Mouse (Mus musculus): Measurements from ENCODE around the gene Tspyl3. TPM values are rescaled to one million over a fixed set of nuclear protein-coding genes. Genes with fewer than 3 reads are reported as not detected.

The Tspyl3 gene
- polyA plus RNA-seq, 1 experiment from 2014 or later: 23.5 TPM

DNA sequence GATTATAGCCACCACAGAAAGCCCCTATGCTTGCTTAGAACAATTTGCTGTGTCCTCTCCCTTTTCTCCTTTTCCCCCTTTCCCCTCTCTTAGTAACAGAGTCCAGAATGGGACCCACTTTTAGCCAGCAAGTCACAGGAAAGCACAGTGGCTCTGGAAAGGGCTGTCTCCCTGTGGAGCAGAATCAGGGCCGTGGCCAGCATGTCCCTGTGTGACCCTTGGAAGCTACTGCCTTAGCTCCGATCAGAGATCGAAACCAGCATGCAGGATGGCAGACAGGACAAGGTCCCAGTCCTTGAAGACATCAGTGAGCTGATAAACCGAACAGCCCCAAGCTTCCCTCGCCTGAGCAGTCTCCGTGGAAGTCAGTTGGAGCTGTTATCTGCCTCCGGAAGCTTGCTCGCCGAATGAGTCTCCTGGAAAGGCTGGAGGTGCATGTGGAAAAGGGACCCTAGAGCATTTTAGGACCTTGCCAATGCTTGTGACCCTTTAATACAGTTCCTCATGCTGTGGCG, 7.4 kb downstream of the Tspyl3 start:
- Histone ChIP-seq H3K4me3 (ENCODE audit: low read depth, low read length) (no peak overlapping the region), H3K9ac (ENCODE audit: low read length) (no peak overlapping the region), H3K36me3 (ENCODE audit: control insufficient read depth, insufficient read depth, low read length) (no peaks in the 10 kb centered on the region), H3K4me2 (ENCODE audit: low read length) (no peak overlapping the region), H3K27ac (ENCODE audit: low read depth, low read length) (no peak overlapping the region), H3K4me1 (ENCODE audit: control insufficient read depth, insufficient read depth, low read length) (no peaks in the 10 kb centered on the region), H3K27me3 (replicated peaks; ENCODE audit: control insufficient read depth, insufficient read depth, low read length) (no peaks in the 10 kb centered on the region), H3K9me3 (replicated peaks; ENCODE audit: control insufficient read depth, low read length) (no peaks in the 10 kb centered on the region)
- WGBS: 86% methylated on average over 10 of the region's 10 CpGs
- no peak for DNase-seq (ENCODE audit: low spot score)
- no peak for ATAC-seq

DNA sequence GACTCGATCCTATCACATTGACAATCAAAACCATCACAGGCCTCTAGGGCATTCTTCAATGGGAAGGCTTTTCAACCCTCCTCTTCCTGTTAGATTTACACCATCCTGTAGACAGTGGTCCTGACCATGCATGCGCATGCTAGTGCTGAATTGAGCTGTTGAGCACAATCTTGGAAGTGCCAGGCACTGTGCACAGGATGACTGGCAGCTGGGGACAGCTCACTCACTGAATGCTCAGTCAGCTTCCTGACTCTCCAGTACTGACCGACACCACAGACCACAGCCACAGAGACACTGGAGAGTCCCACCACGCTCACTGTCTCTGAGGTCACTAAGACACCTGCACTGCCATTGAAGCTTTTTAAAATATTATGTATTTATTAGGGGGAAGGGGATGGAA, 9.8 kb downstream of the Tspyl3 start:
- H3K4me3 ChIP-seq (ENCODE audit: low read depth, low read length): no peak overlapping the region
- no peaks in the 10 kb centered on the region for H3K9me3 ChIP-seq (replicated peaks; ENCODE audit: control insufficient read depth, low read length)
- WGBS: 83% methylated on average over 4 of the region's 4 CpGs
- H3K36me3 ChIP-seq (ENCODE audit: control insufficient read depth, insufficient read depth, low read length): peaks cover 1% of the 10 kb centered on the region
- no peaks in the 10 kb centered on the region for H3K27me3 ChIP-seq (replicated peaks; ENCODE audit: control insufficient read depth, insufficient read depth, low read length)
- ATAC-seq: no peak
- H3K4me2 ChIP-seq (ENCODE audit: low read length): no peak overlapping the region
- no peaks in the 10 kb centered on the region for H3K4me1 ChIP-seq (ENCODE audit: control insufficient read depth, insufficient read depth, low read length)
- no peak overlapping the region for H3K27ac ChIP-seq (ENCODE audit: low read depth, low read length)
- no peak for DNase-seq (ENCODE audit: low spot score)
- no peak overlapping the region for H3K9ac ChIP-seq (ENCODE audit: low read length)

DNA sequence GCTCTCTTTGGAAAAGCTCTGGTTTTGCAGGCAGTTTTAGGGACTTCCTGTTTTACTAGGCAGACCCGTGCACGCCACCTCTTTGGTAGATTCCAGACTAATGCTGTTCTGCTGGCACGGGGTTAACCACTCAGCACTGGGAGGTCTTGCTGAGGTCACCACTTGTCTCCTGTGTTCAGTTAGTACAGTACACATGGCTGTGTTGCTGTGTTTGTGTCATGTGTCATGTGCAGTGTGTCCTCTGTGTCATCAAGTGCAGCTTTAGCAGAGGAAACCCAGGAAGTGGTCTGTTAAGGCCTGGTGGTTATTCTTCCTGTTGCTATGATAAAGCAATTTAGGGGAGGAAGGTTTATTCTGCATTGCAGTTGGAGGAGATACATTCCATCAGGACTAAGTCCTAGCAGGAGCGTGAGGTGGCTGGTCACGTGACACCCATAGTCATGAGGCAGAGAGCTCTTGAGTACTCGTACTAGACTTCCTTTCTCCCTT, 10.4 kb downstream of the Tspyl3 start:
- H3K9me3 ChIP-seq (replicated peaks; ENCODE audit: control insufficient read depth, low read length): no peaks in the 10 kb centered on the region
- H3K27ac ChIP-seq (ENCODE audit: low read depth, low read length): no peak overlapping the region
- no peak overlapping the region for H3K9ac ChIP-seq (ENCODE audit: low read length)
- H3K27me3 ChIP-seq (replicated peaks; ENCODE audit: control insufficient read depth, insufficient read depth, low read length): no peaks in the 10 kb centered on the region
- no peaks in the 10 kb centered on the region for H3K4me1 ChIP-seq (ENCODE audit: control insufficient read depth, insufficient read depth, low read length)
- no peak for DNase-seq (ENCODE audit: low spot score)
- H3K4me2 ChIP-seq (ENCODE audit: low read length): no peak overlapping the region
- no peak overlapping the region for H3K4me3 ChIP-seq (ENCODE audit: low read depth, low read length)
- WGBS: 84% methylated on average over 6 of the region's 6 CpGs
- peaks cover 7% of the 10 kb centered on the region for H3K36me3 ChIP-seq (ENCODE audit: control insufficient read depth, insufficient read depth, low read length)
- no peak for ATAC-seq

- WGBS: 92% methylated on average over 4 of the region's 4 CpGs
- H3K9ac ChIP-seq (ENCODE audit: low read length): no peak overlapping the region
- no peak overlapping the region for H3K4me2 ChIP-seq (ENCODE audit: low read length)
- no peaks in the 10 kb centered on the region for H3K27me3 ChIP-seq (replicated peaks; ENCODE audit: control insufficient read depth, insufficient read depth, low read length)
- no peaks in the 10 kb centered on the region for H3K4me1 ChIP-seq (ENCODE audit: control insufficient read depth, insufficient read depth, low read length)
- DNase-seq (ENCODE audit: low spot score) (no peak), ATAC-seq (no peak)
- peaks cover 22% of the 10 kb centered on the region for H3K36me3 ChIP-seq (ENCODE audit: control insufficient read depth, insufficient read depth, low read length)
- no peaks in the 10 kb centered on the region for H3K9me3 ChIP-seq (replicated peaks; ENCODE audit: control insufficient read depth, low read length)
- H3K4me3 ChIP-seq (ENCODE audit: low read depth, low read length): no peak overlapping the region
- H3K27ac ChIP-seq (ENCODE audit: low read depth, low read length): no peak overlapping the region
Observed at GRCm38 (mm10) chr2:153213351-153213750, 11.9 kb downstream of the Tspyl3 start.

GRCm38 (mm10) chr2:153211451-153211850, 13.8 kb downstream of the Tspyl3 start:
- Histone ChIP-seq H3K36me3 (ENCODE audit: control insufficient read depth, insufficient read depth, low read length) (peaks cover 40% of the 10 kb centered on the region), H3K4me3 (ENCODE audit: low read depth, low read length) (no peak overlapping the region), H3K4me1 (ENCODE audit: control insufficient read depth, insufficient read depth, low read length) (no peaks in the 10 kb centered on the region), H3K4me2 (ENCODE audit: low read length) (no peak overlapping the region), H3K27me3 (replicated peaks; ENCODE audit: control insufficient read depth, insufficient read depth, low read length) (no peaks in the 10 kb centered on the region), H3K9ac (ENCODE audit: low read length) (no peak overlapping the region), H3K9me3 (replicated peaks; ENCODE audit: control insufficient read depth, low read length) (no peaks in the 10 kb centered on the region), H3K27ac (ENCODE audit: low read depth, low read length) (no peak overlapping the region)
- no peak for ATAC-seq
- no peak for DNase-seq (ENCODE audit: low spot score)
- whole genome bisulfite sequencing: 93% methylated on average over 5 of the region's 5 CpGs

- H3K9ac ChIP-seq (ENCODE audit: low read length): no peak overlapping the region
- H3K4me1 ChIP-seq (ENCODE audit: control insufficient read depth, insufficient read depth, low read length): no peaks in the 10 kb centered on the region
- no peak overlapping the region for H3K4me2 ChIP-seq (ENCODE audit: low read length)
- H3K27me3 ChIP-seq (replicated peaks; ENCODE audit: control insufficient read depth, insufficient read depth, low read length): no peaks in the 10 kb centered on the region
- H3K36me3 ChIP-seq (ENCODE audit: control insufficient read depth, insufficient read depth, low read length): peaks cover 58% of the 10 kb centered on the region
- ATAC-seq (no peak), DNase-seq (ENCODE audit: low spot score) (no peak)
- H3K4me3 ChIP-seq (ENCODE audit: low read depth, low read length): no peak overlapping the region
- WGBS: 83% methylated on average over 5 of the region's 5 CpGs
- H3K9me3 ChIP-seq (replicated peaks; ENCODE audit: control insufficient read depth, low read length): no peaks in the 10 kb centered on the region
- no peak overlapping the region for H3K27ac ChIP-seq (ENCODE audit: low read depth, low read length)
Observed at GRCm38 (mm10) chr2:153209286-153209685, 16.0 kb downstream of the Tspyl3 start.

DNA sequence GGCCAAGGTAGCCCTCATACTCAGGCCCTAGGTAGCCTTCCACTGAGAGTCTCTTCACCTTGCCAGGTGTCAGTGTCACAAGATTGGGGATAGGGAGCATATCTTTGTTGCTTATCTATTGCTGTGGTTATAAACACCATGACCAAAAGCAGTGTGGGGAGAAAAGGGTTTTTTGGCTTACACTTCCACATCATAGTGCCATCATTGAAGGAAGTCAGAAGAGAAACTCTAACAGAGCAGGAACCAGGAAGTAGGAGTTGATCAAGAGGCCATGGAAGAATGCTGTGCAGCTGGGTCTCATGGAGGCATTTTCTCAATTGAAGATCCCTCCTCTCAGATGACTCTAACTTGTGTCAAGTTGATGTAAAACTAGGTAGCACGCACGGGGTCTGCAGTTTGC, 17.1 kb downstream of the Tspyl3 start:
- Histone ChIP-seq H3K4me3 (ENCODE audit: low read depth, low read length) (no peak overlapping the region), H3K27me3 (replicated peaks; ENCODE audit: control insufficient read depth, insufficient read depth, low read length) (no peaks in the 10 kb centered on the region), H3K27ac (ENCODE audit: low read depth, low read length) (no peak overlapping the region), H3K36me3 (ENCODE audit: control insufficient read depth, insufficient read depth, low read length) (peaks cover 66% of the 10 kb centered on the region), H3K4me2 (ENCODE audit: low read length) (no peak overlapping the region), H3K4me1 (ENCODE audit: control insufficient read depth, insufficient read depth, low read length) (no peaks in the 10 kb centered on the region), H3K9me3 (replicated peaks; ENCODE audit: control insufficient read depth, low read length) (no peaks in the 10 kb centered on the region), H3K9ac (ENCODE audit: low read length) (no peak overlapping the region)
- DNase-seq (ENCODE audit: low spot score) (no peak), ATAC-seq (no peak)
- 88% methylated on average over 2 of the region's 2 CpGs for WGBS

DNA sequence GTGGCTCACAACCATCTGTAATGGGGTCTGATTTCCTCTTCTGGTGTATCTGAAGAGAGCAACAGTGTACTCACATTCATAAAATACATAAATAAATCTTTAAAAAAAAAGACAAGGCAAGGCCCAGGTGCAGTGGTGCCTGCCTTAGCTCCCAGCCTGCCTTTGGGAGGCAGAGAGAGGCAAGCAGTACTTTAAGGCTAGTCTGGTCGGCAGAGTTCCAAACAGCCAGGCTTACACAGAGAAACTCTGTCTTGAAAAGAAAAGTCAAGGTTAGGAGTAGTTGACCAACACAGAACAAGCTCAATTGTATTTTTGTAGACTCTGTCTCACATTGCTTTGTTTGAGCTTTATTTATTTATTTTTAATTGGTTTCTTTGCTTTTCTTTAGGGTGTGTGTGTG, 22.5 kb downstream of the Tspyl3 start:
- no peaks in the 10 kb centered on the region for H3K4me1 ChIP-seq (ENCODE audit: control insufficient read depth, insufficient read depth, low read length)
- H3K4me2 ChIP-seq (ENCODE audit: low read length): no peak overlapping the region
- no peak overlapping the region for H3K9ac ChIP-seq (ENCODE audit: low read length)
- H3K27ac ChIP-seq (ENCODE audit: low read depth, low read length): no peak overlapping the region
- DNase-seq (ENCODE audit: low spot score) (no peak), ATAC-seq (no peak)
- H3K4me3 ChIP-seq (ENCODE audit: low read depth, low read length): no peak overlapping the region
- peaks cover 74% of the 10 kb centered on the region for H3K36me3 ChIP-seq (ENCODE audit: control insufficient read depth, insufficient read depth, low read length)
- no peaks in the 10 kb centered on the region for H3K27me3 ChIP-seq (replicated peaks; ENCODE audit: control insufficient read depth, insufficient read depth, low read length)
- 66% methylated on average over 1 of the region's 1 CpGs for WGBS
- H3K9me3 ChIP-seq (replicated peaks; ENCODE audit: control insufficient read depth, low read length): no peaks in the 10 kb centered on the region

- no peaks in the 10 kb centered on the region for H3K27me3 ChIP-seq (replicated peaks; ENCODE audit: control insufficient read depth, insufficient read depth, low read length)
- no peaks in the 10 kb centered on the region for H3K4me1 ChIP-seq (ENCODE audit: control insufficient read depth, insufficient read depth, low read length)
- H3K4me3 ChIP-seq (ENCODE audit: low read depth, low read length): no peak overlapping the region
- peaks cover 73% of the 10 kb centered on the region for H3K36me3 ChIP-seq (ENCODE audit: control insufficient read depth, insufficient read depth, low read length)
- WGBS: 91% methylated on average over 2 of the region's 2 CpGs
- DNase-seq (ENCODE audit: low spot score): no peak
- no peaks in the 10 kb centered on the region for H3K9me3 ChIP-seq (replicated peaks; ENCODE audit: control insufficient read depth, low read length)
- H3K4me2 ChIP-seq (ENCODE audit: low read length): no peak overlapping the region
- no peak overlapping the region for H3K27ac ChIP-seq (ENCODE audit: low read depth, low read length)
- ATAC-seq: no peak
- H3K9ac ChIP-seq (ENCODE audit: low read length): no peak overlapping the region
Observed at GRCm38 (mm10) chr2:153199114-153199513, 26.1 kb downstream of the Tspyl3 start.
